Mouse (Mus musculus) thymus, postnatal 4 days (tissue): ENCODE measurements around the gene Syce2.

Source experiments
- DNase-seq: peaks from one replicate; pipeline ENCODE4 v3.0.0; 2021

Syce2 gene

GRCm38 (mm10) chr8:84933767-84934559 is 62.1 kb downstream of the Syce2 start:
- no peak for DNase-seq

DNA sequence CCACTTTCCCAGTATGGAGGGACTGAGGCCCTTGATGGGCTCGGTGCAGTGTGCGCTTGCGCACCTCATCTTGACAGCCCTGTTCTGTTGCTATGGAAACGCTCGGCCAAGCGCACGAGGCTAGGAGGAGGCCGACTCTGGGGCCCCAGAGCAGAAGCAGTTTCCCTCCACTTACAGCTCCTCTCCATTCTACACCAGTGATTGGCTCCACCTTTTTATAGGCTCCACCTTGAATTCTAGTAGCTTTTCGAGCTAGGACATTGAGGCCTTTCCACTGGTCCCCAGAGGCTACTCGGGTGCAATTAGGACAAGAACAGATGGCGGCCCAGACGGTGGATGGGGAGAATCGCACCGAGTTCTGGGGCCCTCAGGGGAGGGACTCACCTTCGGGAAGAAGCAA is 62.9 kb downstream of the Syce2 start:
- DNase-seq = no peak

- DNase-seq = no peak
Measured at GRCm38 (mm10) chr8:84935489-84935888, 63.6 kb downstream of the Syce2 start.

DNA sequence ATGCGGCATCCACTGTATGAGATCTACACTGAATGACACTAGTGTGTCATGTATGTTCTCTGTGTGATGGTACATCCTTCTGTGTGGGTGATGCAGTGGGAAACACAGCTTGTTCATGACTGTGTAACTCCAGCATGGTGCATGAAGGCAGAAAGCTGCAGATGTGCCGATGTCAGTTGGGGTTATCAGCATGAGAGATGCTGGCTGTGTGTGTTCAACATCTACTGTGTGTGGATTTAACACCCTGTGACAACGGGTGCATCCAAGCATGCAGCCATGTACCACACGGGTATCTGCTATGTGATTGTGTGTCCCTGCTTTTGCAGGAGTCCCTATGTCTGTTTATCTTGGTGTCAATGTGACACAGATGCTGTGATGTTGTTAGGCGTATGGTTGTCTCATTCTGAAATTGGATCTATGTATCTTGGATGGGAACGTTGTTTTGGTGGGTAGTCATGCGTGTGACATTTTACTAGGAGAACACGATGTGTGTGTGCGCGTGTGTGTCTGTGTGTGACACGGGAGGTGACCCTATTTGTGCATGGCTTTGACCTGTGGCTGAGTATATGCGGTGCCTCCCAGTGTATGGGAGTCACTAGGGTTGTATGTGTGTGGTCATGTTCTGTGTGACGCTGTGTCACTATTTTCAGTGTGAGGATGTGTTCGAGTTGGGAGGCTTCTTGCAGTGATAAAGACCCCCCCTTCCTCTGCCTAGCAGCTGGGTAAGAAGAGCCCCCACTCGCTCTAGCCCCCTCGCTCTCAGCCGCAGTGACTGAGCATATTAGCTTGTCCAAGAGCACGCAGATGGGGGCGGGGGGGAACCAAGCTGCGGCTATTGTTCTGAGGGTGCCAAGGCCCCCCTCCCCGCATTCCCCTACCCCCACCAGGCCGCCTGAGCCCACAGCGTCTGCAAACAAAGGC is 64.4 kb downstream of the Syce2 start:
- no peak for DNase-seq

DNA sequence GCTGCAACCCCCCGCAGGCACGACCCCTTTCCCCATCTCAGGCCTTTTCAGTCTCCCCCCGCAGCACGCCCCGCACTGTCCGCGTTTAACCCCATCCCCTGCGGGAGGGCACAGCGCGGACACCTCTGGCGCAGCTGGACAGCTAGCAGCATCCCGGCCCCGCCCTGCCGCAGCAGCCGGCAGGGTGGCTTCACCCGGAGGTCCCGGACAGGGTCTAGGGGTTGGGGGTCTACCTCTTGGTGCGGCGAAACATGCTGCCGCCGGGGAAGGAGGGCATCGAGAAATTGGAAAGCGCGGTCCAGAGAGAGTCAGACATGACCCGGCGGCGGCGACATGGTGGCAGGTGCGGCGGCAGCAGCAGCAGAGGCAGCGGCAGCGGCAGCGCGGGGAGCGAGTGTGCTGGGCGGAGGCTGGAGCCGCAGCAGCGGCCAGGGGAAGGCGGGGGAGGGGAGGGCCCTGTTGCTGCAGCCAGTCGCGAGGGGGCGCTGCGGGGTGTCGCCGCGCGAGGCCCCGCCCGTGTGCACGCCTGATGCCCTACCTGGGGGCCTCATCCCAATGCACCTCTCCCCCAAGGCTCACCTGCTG is 65.1 kb downstream of the Syce2 start, which contains the start of gene Mast1:
Mast1 (minus strand) TSS at position 398 of the 585 bp plus-strand sequence.
- peak; percentile 80 for DNase-seq
